In the genomic region with DNA sequence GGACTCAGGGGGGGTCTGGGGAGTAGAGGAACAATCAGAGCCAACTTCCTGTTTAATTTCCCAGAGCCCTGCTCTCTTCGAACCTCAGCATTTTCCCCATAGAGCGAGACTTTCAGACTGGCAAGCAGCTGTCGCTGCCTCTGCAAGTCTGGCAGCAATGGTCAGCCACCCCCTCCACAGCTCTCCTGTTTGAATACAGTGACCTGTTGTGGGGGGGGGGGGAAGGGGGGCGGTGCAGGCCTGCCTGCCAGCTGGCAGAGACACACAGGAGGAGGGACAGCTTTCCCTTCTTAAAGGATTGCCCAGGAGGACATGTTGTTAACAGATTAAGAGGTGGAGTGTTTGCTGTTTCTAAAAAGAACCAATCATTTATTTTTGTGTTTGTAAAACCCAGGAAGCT, we compare ENCODE assay signal across 13 mouse cellular contexts. TPM values are rescaled to one million over a fixed set of nuclear protein-coding genes. Genes with fewer than 3 reads are reported as not detected.
DNase-seq lines count a peak whose midpoint lies in the region; ATAC-seq and TF ChIP-seq lines count a peak whose summit lies in the region.
"Had no signal": no experiment of that assay in that cellular context is flagged by ENCODE, and none has a peak within 500 bp of the region (broad histone marks: within the 10 kb centered on the region; RNA-seq: fewer than 3 reads in every experiment).

No protein-coding gene starts in this region.

- no peak for TF ChIP-seq CTCF in kidney, adult 2 months (conservative IDR thresholded peaks at IDR 0.05; ENCODE audit: insufficient read depth, insufficient read length, low read depth, low read length)
- no peak for TF ChIP-seq CTCF in midbrain, postnatal 0 days (IDR thresholded peaks at IDR 0.05)

- no peak overlapping the region for H3K4me3 ChIP-seq in kidney, adult 2 months (ENCODE audit: insufficient read depth, low read depth, low read length)
- no peak overlapping the region for H3K4me3 ChIP-seq in midbrain, embryonic 14.5 days (replicated peaks; ENCODE audit: low read depth, low read length)
- no peak overlapping the region for H3K4me3 ChIP-seq in midbrain, embryonic 15.5 days
- H3K4me3 ChIP-seq in hindbrain, embryonic 16.5 days (ENCODE audit: low read length): no peak overlapping the region
- H3K4me3 ChIP-seq in midbrain, postnatal 0 days (ENCODE audit: low read depth, low read length): no peak overlapping the region
- H3K4me3 ChIP-seq: heart, embryonic 12.5 days; limb, embryonic 13.5 days had no signal

- H3K9me3 ChIP-seq in midbrain, embryonic 14.5 days (ENCODE audit: control insufficient read depth, low read length): no peaks in the 10 kb centered on the region
- no peaks in the 10 kb centered on the region for H3K9me3 ChIP-seq in midbrain, embryonic 15.5 days
- no peaks in the 10 kb centered on the region for H3K9me3 ChIP-seq in hindbrain, embryonic 16.5 days (ENCODE audit: control insufficient read depth, low read length)
- no peaks in the 10 kb centered on the region for H3K9me3 ChIP-seq in midbrain, postnatal 0 days (ENCODE audit: low read length)
- H3K9me3 ChIP-seq: heart, embryonic 12.5 days; limb, embryonic 13.5 days had no signal

- DNase-seq in kidney, adult 11 months: peak; percentile 5
- DNase-seq in kidney, adult 2 months: no peak
- peak; percentile 15 for DNase-seq in midbrain, embryonic 14.5 days
- peak; percentile 32 for DNase-seq in midbrain, postnatal 0 days (ENCODE audit: low spot score)
- DNase-seq in thymus, adult 18-20 months: no peak
- DNase-seq: cerebellum, postnatal 14 days; gastrocnemius, postnatal 10 days; layer of hippocampus, postnatal 36 days; lung, postnatal 14 days had no signal

- H3K4me1 ChIP-seq in kidney, adult 2 months (ENCODE audit: control insufficient read depth, insufficient read depth, low read length): no peaks in the 10 kb centered on the region
- no peaks in the 10 kb centered on the region for H3K4me1 ChIP-seq in midbrain, embryonic 14.5 days (ENCODE audit: control insufficient read depth, insufficient read depth, low read length)
- H3K4me1 ChIP-seq in midbrain, embryonic 15.5 days: no peaks in the 10 kb centered on the region
- H3K4me1 ChIP-seq in hindbrain, embryonic 16.5 days (ENCODE audit: control insufficient read depth, insufficient read depth, low read depth, low read length): no peaks in the 10 kb centered on the region
- H3K4me1 ChIP-seq in midbrain, postnatal 0 days (ENCODE audit: insufficient read depth, low read length): no peaks in the 10 kb centered on the region
- H3K4me1 ChIP-seq: heart, embryonic 12.5 days; limb, embryonic 13.5 days had no signal

- H3K9ac ChIP-seq in midbrain, embryonic 14.5 days (replicated peaks; ENCODE audit: low read length): no peak overlapping the region
- H3K9ac ChIP-seq in midbrain, embryonic 15.5 days: no peak overlapping the region
- no peak overlapping the region for H3K9ac ChIP-seq in hindbrain, embryonic 16.5 days (ENCODE audit: low read depth, low read length)
- no peak overlapping the region for H3K9ac ChIP-seq in midbrain, postnatal 0 days (replicated peaks; ENCODE audit: low read length, poor library complexity, severe bottlenecking)
- H3K9ac ChIP-seq: heart, embryonic 12.5 days; limb, embryonic 13.5 days had no signal

- ATAC-seq in midbrain, embryonic 14.5 days (ENCODE audit: low FRiP score, low TSS enrichment): no peak
- no peak for ATAC-seq in midbrain, embryonic 15.5 days (replicated peaks)
- ATAC-seq in hindbrain, embryonic 16.5 days: peak; percentile 83; the same call in 1 of the 2 replicates
- ATAC-seq in midbrain, postnatal 0 days (ENCODE audit: low FRiP score): peak; percentile 62; the same call in 1 of the 2 replicates

- no peak overlapping the region for H3K27ac ChIP-seq in kidney, adult 2 months (ENCODE audit: insufficient read depth, low read depth, low read length)
- no peak overlapping the region for H3K27ac ChIP-seq in midbrain, embryonic 14.5 days (replicated peaks; ENCODE audit: low read depth, low read length)
- H3K27ac ChIP-seq in midbrain, embryonic 15.5 days: no peak overlapping the region
- no peak overlapping the region for H3K27ac ChIP-seq in hindbrain, embryonic 16.5 days (ENCODE audit: low read depth, low read length)
- no peak overlapping the region for H3K27ac ChIP-seq in midbrain, postnatal 0 days (ENCODE audit: low read depth, low read length)
- H3K27ac ChIP-seq: limb, embryonic 13.5 days had no signal

- TF ChIP-seq POLR2A in kidney, adult 2 months (IDR thresholded peaks at IDR 0.05; ENCODE audit: low read depth, low read length): no peak

- no peaks in the 10 kb centered on the region for H3K27me3 ChIP-seq in kidney, adult 2 months (replicated peaks; ENCODE audit: control insufficient read depth, insufficient read depth, low read length)
- H3K27me3 ChIP-seq in midbrain, embryonic 14.5 days (ENCODE audit: control insufficient read depth, insufficient read depth, low read length): no peaks in the 10 kb centered on the region
- H3K27me3 ChIP-seq in midbrain, embryonic 15.5 days (replicated peaks): peaks cover 16% of the 10 kb centered on the region; the same call in 1 of the 2 replicates
- H3K27me3 ChIP-seq in hindbrain, embryonic 16.5 days (replicated peaks; ENCODE audit: control insufficient read depth, insufficient read depth, low read length): no peaks in the 10 kb centered on the region; the same call in 1 of the 2 replicates
- peaks cover 5% of the 10 kb centered on the region; the same call in 1 of the 2 replicates for H3K27me3 ChIP-seq in midbrain, postnatal 0 days (ENCODE audit: insufficient read depth, low read length)

- H3K36me3 ChIP-seq in kidney, adult 2 months (ENCODE audit: control insufficient read depth, insufficient read depth, low read length): no peaks in the 10 kb centered on the region
- H3K36me3 ChIP-seq in midbrain, embryonic 14.5 days (ENCODE audit: control insufficient read depth, insufficient read depth, low read length): no peaks in the 10 kb centered on the region
- H3K36me3 ChIP-seq in midbrain, embryonic 15.5 days (replicated peaks): no peaks in the 10 kb centered on the region
- H3K36me3 ChIP-seq in hindbrain, embryonic 16.5 days (ENCODE audit: control insufficient read depth, insufficient read depth, low read length): no peaks in the 10 kb centered on the region
- H3K36me3 ChIP-seq in midbrain, postnatal 0 days (ENCODE audit: insufficient read depth, low read length): no peaks in the 10 kb centered on the region
- H3K36me3 ChIP-seq: heart, embryonic 12.5 days; limb, embryonic 13.5 days had no signal

- WGBS in kidney, adult 2 months: 5% methylated on average over 4 of the region's 4 CpGs
- WGBS in midbrain, embryonic 14.5 days: 49% methylated on average over 3 of the region's 4 CpGs
- WGBS in midbrain, embryonic 15.5 days: 38% methylated on average over 3 of the region's 4 CpGs
- WGBS in hindbrain, embryonic 16.5 days: 32% methylated on average over 3 of the region's 4 CpGs
- 40% methylated on average over 4 of the region's 4 CpGs for WGBS in midbrain, postnatal 0 days

- H3K4me2 ChIP-seq in midbrain, embryonic 14.5 days (ENCODE audit: low read length): no peak overlapping the region
- no peak overlapping the region for H3K4me2 ChIP-seq in midbrain, embryonic 15.5 days
- H3K4me2 ChIP-seq in hindbrain, embryonic 16.5 days (ENCODE audit: low read length): no peak overlapping the region
- no peak overlapping the region for H3K4me2 ChIP-seq in midbrain, postnatal 0 days (ENCODE audit: low read depth, low read length, poor library complexity, severe bottlenecking)
- H3K4me2 ChIP-seq: heart, embryonic 12.5 days; limb, embryonic 13.5 days had no signal

RNA-seq across cellular contexts. Expression of a gene that starts 50.3 kb away (rescaled TPM):
- 12.1 and 16.5 TPM in 2 replicates for polyA plus RNA-seq in kidney, adult 2 months (2012; rRNA removed)
- 85.6 and 85.8 TPM in 2 replicates for polyA plus RNA-seq in midbrain, embryonic 14.5 days (2014; fragmentation: Nextera tagmentation; extraction: Ambion mirVana)
- polyA plus RNA-seq in midbrain, embryonic 15.5 days (2015; fragmentation: Nextera tagmentation; extraction: Ambion mirVana): 78.5 and 78.9 TPM in 2 replicates
- 85.1 and 94.0 TPM in 2 replicates for polyA plus RNA-seq in hindbrain, embryonic 16.5 days (2015; fragmentation: Nextera tagmentation; extraction: Ambion mirVana)
- total RNA-seq in midbrain, postnatal 0 days (2014; rRNA removed): 52.5 and 57.8 TPM in 2 replicates
- polyA plus RNA-seq in midbrain, postnatal 0 days (2015; fragmentation: Nextera tagmentation; extraction: Ambion mirVana): 91.3 and 94.8 TPM in 2 replicates

Comparison
In these comparisons a context has a peak if more than half of its experiments do, and no peak if none do; other contexts are left out.
1. DNase-seq: peak in kidney, adult 11 months (single experiment), midbrain, embryonic 14.5 days (single experiment) and midbrain, postnatal 0 days (single experiment); none in kidney, adult 2 months (single experiment) and thymus, adult 18-20 months (0 of 2).
2. ATAC-seq: peak in hindbrain, embryonic 16.5 days (single experiment) and midbrain, postnatal 0 days (single experiment); none in midbrain, embryonic 14.5 days (single experiment) and midbrain, embryonic 15.5 days (single experiment).